Mouse (Mus musculus) liver, embryonic 16.5 days (tissue): ENCODE results near the gene Scgb1b20. TPM values are rescaled to one million over a fixed set of nuclear protein-coding genes. Genes with fewer than 3 reads are reported as not detected.
"Not testable (repeated sequence)": the region's sequence is repeated elsewhere in the genome, so short reads cannot be mapped to it uniquely, and the experiment has no call there.

Experiments used
- ATAC-seq: fragments of 200-750 bp; cut with Nextera tagmentation; 2 replicates; pipeline ENCODE4 v1.8.0; 2017; ENCODE audit warnings: low read depth, mild to moderate bottlenecking, moderate number of reproducible peaks, moderate library complexity
- H3K27ac ChIP-seq: fragments of 300-500 bp; sonication (generic); 2 replicates; pipeline ENCODE4 v1.5.1; 2014; ENCODE audit warnings: mild to moderate bottlenecking, low read length
- H3K27me3 ChIP-seq: fragments of 300-500 bp; sonication (generic); 2 replicates; pipeline ENCODE4 v1.6.1; 2014; ENCODE audit warnings: low read depth, low read length, mixed read lengths; ENCODE audit not compliant: control insufficient read depth, insufficient read depth
- H3K36me3 ChIP-seq: fragments of 300-500 bp; sonication (generic); 2 replicates; pipeline ENCODE4 v1.6.1; 2014; ENCODE audit warnings: mild to moderate bottlenecking; ENCODE audit not compliant: control insufficient read depth, insufficient read depth
- H3K4me1 ChIP-seq: fragments of 300-500 bp; sonication (generic); 2 replicates; pipeline ENCODE4 v1.6.1; 2014; ENCODE audit warnings: low read depth, low read length, mixed read lengths; ENCODE audit not compliant: control insufficient read depth
- H3K4me2 ChIP-seq: fragments of 300-500 bp; sonication (generic); 2 replicates; pipeline ENCODE4 v1.6.1; 2014; ENCODE audit warnings: low read depth, low read length, mixed read lengths
- H3K4me3 ChIP-seq: fragments of 300-500 bp; sonication (generic); 2 replicates; pipeline ENCODE4 v1.5.1; 2014; ENCODE audit warnings: low read depth, mild to moderate bottlenecking, low read length
- H3K9ac ChIP-seq: fragments of 300-500 bp; sonication (generic); 2 replicates; pipeline ENCODE4 v1.6.1; 2014; ENCODE audit warnings: low read depth, low read length
- H3K9me3 ChIP-seq: fragments of 300-500 bp; sonication (generic); replicated peaks from 2 replicates; pipeline ENCODE4 v1.6.1; 2016; ENCODE audit warnings: low read length; ENCODE audit not compliant: control insufficient read depth
- WGBS: fragments of 180-500 bp; shearing (Covaris S2); extraction: QIAGEN DNeasy Blood & Tissue Kit; methylation state at CpG from one replicate; pipeline ENCODE4 v1.1.7; 2014; ENCODE audit not compliant: insufficient replicate concordance; 5-methylcytosine and 5-hydroxymethylcytosine counted together
- polyA plus RNA-seq: library from polyadenylated mRNA; unstranded; fragments of >200 nt; fragmentation: Nextera tagmentation; extraction: Ambion mirVana; gene quantifications from 2 replicates; pipeline ENCODE4 v1.2.1, GENCODE M21; 2015

The Scgb1b20 gene
- not detected in 2 replicates for polyA plus RNA-seq

GRCm38 (mm10) chr7:33372934-33373333 is at the start of gene Scgb1b20:
TSS of gene Scgb1b20 (plus strand) at chr7:33373234.
- H3K36me3 ChIP-seq, H3K4me3 ChIP-seq, H3K4me1 ChIP-seq, H3K27me3 ChIP-seq, H3K27ac ChIP-seq, H3K9ac ChIP-seq, H3K9me3 ChIP-seq, H3K4me2 ChIP-seq, ATAC-seq: not testable (repeated sequence)
- 57% methylated on average over 4 of the region's 4 CpGs for WGBS

GRCm38 (mm10) chr7:33366222-33366621 is 6.8 kb upstream of the Scgb1b20 start, which contains the start of gene Scgb2b20:
TSS of gene Scgb2b20 (minus strand) at chr7:33366322.
- not testable (repeated sequence) for H3K27ac ChIP-seq, H3K9me3 ChIP-seq, H3K4me2 ChIP-seq, H3K4me1 ChIP-seq, ATAC-seq, H3K27me3 ChIP-seq, H3K36me3 ChIP-seq, H3K4me3 ChIP-seq, H3K9ac ChIP-seq
- WGBS, result 60% methylated on average over 2 of the region's 2 CpGs

GRCm38 (mm10) chr7:33399749-33400148 is 26.7 kb downstream of the Scgb1b20 start:
- ATAC-seq, H3K27me3 ChIP-seq, H3K4me1 ChIP-seq, H3K36me3 ChIP-seq, H3K4me3 ChIP-seq, H3K9me3 ChIP-seq, H3K27ac ChIP-seq, H3K9ac ChIP-seq, H3K4me2 ChIP-seq: not testable (repeated sequence)

- Histone ChIP-seq H3K4me2 (no peak overlapping the region), H3K36me3 (no peaks in the 10 kb centered on the region), H3K27me3 (no peaks in the 10 kb centered on the region), H3K9me3 (no peaks in the 10 kb centered on the region), H3K9ac (no peak overlapping the region), H3K4me1 (no peaks in the 10 kb centered on the region), H3K4me3 (no peak overlapping the region), H3K27ac (no peak overlapping the region)
- WGBS, result 53% methylated on average over 1 of the region's 1 CpGs
- no peak for ATAC-seq
Observed at GRCm38 (mm10) chr7:33401650-33402049, 28.6 kb downstream of the Scgb1b20 start.

- H3K9me3 ChIP-seq, H3K4me3 ChIP-seq, ATAC-seq, H3K4me2 ChIP-seq, H3K36me3 ChIP-seq, H3K27ac ChIP-seq, H3K4me1 ChIP-seq, H3K9ac ChIP-seq, H3K27me3 ChIP-seq: not testable (repeated sequence)
- WGBS, result 35% methylated on average over 1 of the region's 1 CpGs
Observed at GRCm38 (mm10) chr7:33409681-33410080, 36.6 kb downstream of the Scgb1b20 start.

Other genes starting within 250 kb of the Scgb1b20 start
- not detected in 2 replicates for gene Scgb2b18, start 199.4 kb upstream of the Scgb1b20 start, polyA plus RNA-seq
- gene Scgb1b18, start 187.7 kb upstream of the Scgb1b20 start, polyA plus RNA-seq, result not detected in 2 replicates
- gene Scgb2b19, start 92.9 kb upstream of the Scgb1b20 start, polyA plus RNA-seq, result not detected in 2 replicates
- gene Scgb1b19, start 85.9 kb upstream of the Scgb1b20 start, polyA plus RNA-seq, result not detected in 2 replicates
- not detected in 2 replicates for gene Scgb2b20, start 6.9 kb upstream of the Scgb1b20 start, polyA plus RNA-seq
- gene Scgb2b21, start 147.2 kb downstream of the Scgb1b20 start, polyA plus RNA-seq, result not detected in 2 replicates